Mouse (Mus musculus) stomach, postnatal 0 days (tissue): ENCODE measurements at regions not wholly inside any gene's neighbourhood (a gene's known extent, or its start where the extent isn't known, plus 50 kb on each side); places are given as distances from the start of the nearest gene placed in this dataset.

Source experiments
- ATAC-seq: fragments of 200-750 bp; cut with Nextera tagmentation; 2 replicates; pipeline ENCODE4 v1.8.0; 2017; ENCODE audit not compliant: low FRiP score, low TSS enrichment
- DNase-seq: peaks from one replicate; pipeline ENCODE4 v3.0.0-alpha.2; 2016; ENCODE audit warnings: low spot score
- H3K27ac ChIP-seq: fragments of 300-500 bp; sonication (generic); replicated peaks from 2 replicates; pipeline ENCODE4 v1.5.1; 2014; ENCODE audit warnings: mild to moderate bottlenecking, control low read depth
- H3K27me3 ChIP-seq: fragments of 300-500 bp; sonication (generic); 2 replicates; pipeline ENCODE4 v1.6.1; 2014; ENCODE audit warnings: low read length; ENCODE audit not compliant: control insufficient read depth, insufficient read depth
- H3K36me3 ChIP-seq: fragments of 300-500 bp; sonication (generic); 2 replicates; pipeline ENCODE4 v1.6.1; 2014; ENCODE audit warnings: low read length, mixed read lengths; ENCODE audit not compliant: control insufficient read depth, insufficient read depth
- H3K4me1 ChIP-seq: fragments of 300-500 bp; sonication (generic); replicated peaks from 2 replicates; pipeline ENCODE4 v1.6.1; 2014; ENCODE audit warnings: antibody characterized with exemption; ENCODE audit not compliant: control insufficient read depth, insufficient read depth
- H3K4me2 ChIP-seq: fragments of 300-500 bp; sonication (generic); replicated peaks from 2 replicates; pipeline ENCODE4 v1.6.1; 2014; ENCODE audit warnings: low read depth, mild to moderate bottlenecking, control low read depth, moderate library complexity
- H3K4me3 ChIP-seq: fragments of 300-500 bp; sonication (generic); 2 replicates; pipeline ENCODE4 v1.5.1; 2014; ENCODE audit warnings: low read depth, low read length, control low read depth
- H3K9ac ChIP-seq: fragments of 300-500 bp; sonication (generic); 2 replicates; pipeline ENCODE4 v1.6.1; 2014; ENCODE audit warnings: mild to moderate bottlenecking, low read length, control low read depth, mixed read lengths
- H3K9me3 ChIP-seq: fragments of 300-500 bp; sonication (generic); 2 replicates; pipeline ENCODE4 v1.6.1; 2016; ENCODE audit warnings: low read length; ENCODE audit not compliant: control insufficient read depth
- CTCF ChIP-seq: IDR thresholded peaks from 2 replicates; pipeline ENCODE4 v1.5.1; 2016; ENCODE audit warnings: antibody characterized with exemption, low read depth, mild to moderate bottlenecking, moderate library complexity
- EP300 ChIP-seq: optimal IDR thresholded peaks from 2 replicates; pipeline ENCODE3; 2016; ENCODE audit warnings: antibody characterized with exemption
- WGBS: fragments of 180-500 bp; shearing (Covaris S2); extraction: QIAGEN DNeasy Blood & Tissue Kit; methylation state at CpG from one replicate; pipeline ENCODE4 v1.1.7; 2014; 5-methylcytosine and 5-hydroxymethylcytosine counted together

- Histone ChIP-seq H3K36me3 (no peaks in the 10 kb centered on the region), H3K4me2 (no peak overlapping the region), H3K27me3 (no peaks in the 10 kb centered on the region), H3K4me1 (no peaks in the 10 kb centered on the region), H3K9me3 (no peaks in the 10 kb centered on the region), H3K4me3 (no peak overlapping the region), H3K27ac (no peak overlapping the region), H3K9ac (no peak overlapping the region)
- TF ChIP-seq EP300, result no peak
- TF ChIP-seq CTCF, result no peak
- ATAC-seq (no peak), DNase-seq (peak; percentile 2)
- WGBS, result 84% methylated on average over 3 of the region's 3 CpGs
Observed at GRCm38 (mm10) chr7:111420698-111421097, 337.9 kb upstream of the Eif4g2 start.

GRCm38 (mm10) chr7:111417735-111418134, 334.9 kb upstream of the Eif4g2 start:
- no peak for TF ChIP-seq CTCF
- no peak for TF ChIP-seq EP300
- no peak overlapping the region for H3K27ac ChIP-seq
- DNase-seq (no peak), ATAC-seq (no peak)
- no peak overlapping the region for H3K9ac ChIP-seq
- WGBS, result 37% methylated on average over 3 of the region's 3 CpGs
- no peaks in the 10 kb centered on the region for H3K4me1 ChIP-seq
- H3K9me3 ChIP-seq, result no peaks in the 10 kb centered on the region
- no peaks in the 10 kb centered on the region for H3K27me3 ChIP-seq
- no peak overlapping the region for H3K4me2 ChIP-seq
- no peaks in the 10 kb centered on the region for H3K36me3 ChIP-seq
- no peak overlapping the region for H3K4me3 ChIP-seq

GRCm38 (mm10) chr7:111416061-111416460, 333.2 kb upstream of the Eif4g2 start:
- Histone ChIP-seq H3K36me3 (no peaks in the 10 kb centered on the region), H3K27me3 (no peaks in the 10 kb centered on the region), H3K9ac (no peak overlapping the region), H3K4me2 (no peak overlapping the region), H3K4me3 (no peak overlapping the region), H3K27ac (no peak overlapping the region), H3K4me1 (no peaks in the 10 kb centered on the region), H3K9me3 (no peaks in the 10 kb centered on the region)
- 79% methylated on average over 6 of the region's 6 CpGs for WGBS
- ATAC-seq, result no peak
- TF ChIP-seq EP300, result no peak
- no peak for TF ChIP-seq CTCF
- no peak for DNase-seq

- DNase-seq, result no peak
- Histone ChIP-seq H3K4me1 (no peaks in the 10 kb centered on the region), H3K4me3 (no peak overlapping the region), H3K27ac (no peak overlapping the region), H3K36me3 (no peaks in the 10 kb centered on the region), H3K27me3 (no peaks in the 10 kb centered on the region), H3K9me3 (no peaks in the 10 kb centered on the region), H3K9ac (no peak overlapping the region), H3K4me2 (no peak overlapping the region)
- no peak for ATAC-seq
- TF ChIP-seq EP300 (no peak), CTCF (no peak)
- WGBS, result 47% methylated on average over 4 of the region's 4 CpGs
Observed at GRCm38 (mm10) chr7:111413745-111414144, 330.9 kb upstream of the Eif4g2 start.

GRCm38 (mm10) chr7:111412957-111413356, 330.1 kb upstream of the Eif4g2 start:
- no peaks in the 10 kb centered on the region for H3K9me3 ChIP-seq
- DNase-seq (no peak), ATAC-seq (no peak)
- no peaks in the 10 kb centered on the region for H3K36me3 ChIP-seq
- H3K27me3 ChIP-seq, result no peaks in the 10 kb centered on the region
- H3K4me2 ChIP-seq, result no peak overlapping the region
- no peak overlapping the region for H3K9ac ChIP-seq
- no peak for TF ChIP-seq CTCF
- TF ChIP-seq EP300, result no peak
- H3K27ac ChIP-seq, result no peak overlapping the region
- no peaks in the 10 kb centered on the region for H3K4me1 ChIP-seq
- WGBS, result 75% methylated on average over 2 of the region's 2 CpGs
- H3K4me3 ChIP-seq, result no peak overlapping the region

- Histone ChIP-seq H3K4me3 (no peak overlapping the region), H3K36me3 (no peaks in the 10 kb centered on the region), H3K9me3 (no peaks in the 10 kb centered on the region), H3K4me2 (no peak overlapping the region), H3K27me3 (no peaks in the 10 kb centered on the region), H3K4me1 (no peaks in the 10 kb centered on the region), H3K27ac (no peak overlapping the region), H3K9ac (no peak overlapping the region)
- no peak for TF ChIP-seq EP300
- no peak for TF ChIP-seq CTCF
- WGBS, result 78% methylated on average over 5 of the region's 5 CpGs
- no peak for ATAC-seq
- DNase-seq, result no peak
Observed at GRCm38 (mm10) chr7:111411386-111411960, 328.6 kb upstream of the Eif4g2 start.
